Mouse (Mus musculus): ENCODE results near the gene Lhfpl2.

DNA sequence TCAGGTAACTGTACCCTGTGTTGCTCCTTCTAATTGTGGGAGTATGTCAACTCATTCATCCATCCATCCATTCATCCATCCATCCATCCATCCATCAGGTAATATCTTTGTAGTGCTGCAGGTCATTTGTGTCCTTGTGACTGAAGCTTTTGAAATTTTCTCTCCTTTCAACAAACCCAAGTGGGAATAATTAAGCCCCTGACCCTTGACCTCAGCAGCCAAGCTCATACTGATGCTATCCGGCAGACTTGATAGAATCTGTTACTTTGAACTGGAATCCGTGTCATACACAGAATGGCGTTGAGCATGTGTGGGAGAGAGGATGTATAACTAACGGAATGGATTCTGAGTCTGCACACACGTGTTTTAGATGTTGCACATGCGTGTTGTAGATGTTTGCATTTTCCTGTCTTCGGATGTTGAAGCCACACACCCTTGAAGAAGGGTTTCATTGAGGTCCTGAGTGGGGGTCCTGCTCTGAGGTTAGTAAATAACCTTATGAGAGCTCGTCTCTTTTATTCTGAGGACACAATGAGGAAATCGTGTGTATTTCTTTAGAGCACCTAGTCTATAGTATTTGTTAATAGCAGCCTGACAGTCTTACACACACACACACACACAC is 3.8 kb downstream of the Lhfpl2 start:
- no peak for TF ChIP-seq POLR2AphosphoS2 (IDR thresholded peaks at IDR 0.05; ENCODE audit: low read depth, low read length)
- TF ChIP-seq POLR2A (IDR thresholded peaks at IDR 0.05; ENCODE audit: low read depth, low read length) = no peak
- no peak for TF ChIP-seq EP300 (IDR thresholded peaks at IDR 0.05; ENCODE audit: low read length)
- TF ChIP-seq ELF1 (IDR thresholded peaks at IDR 0.05; ENCODE audit: low read depth, low read length) = no peak
- no peak for TF ChIP-seq CTCF (conservative IDR thresholded peaks at IDR 0.05 in 1 of 2, IDR thresholded peaks at IDR 0.05 in 1 of 2; ENCODE audit: low read depth in 2 of 2, low read length in 2 of 2)
- no peak for TF ChIP-seq NELFE (IDR thresholded peaks at IDR 0.05; ENCODE audit: low read depth, low read length)
- TF ChIP-seq ZC3H11A (IDR thresholded peaks at IDR 0.05; ENCODE audit: low read depth, low read length) = no peak
